Mouse (Mus musculus): ENCODE data around the gene Slc41a1. TPM values are rescaled to one million over a fixed set of nuclear protein-coding genes. Genes with fewer than 3 reads are reported as not detected.

Slc41a1 gene
- polyA plus RNA-seq (2015; fragmentation: Nextera tagmentation; extraction: Ambion mirVana) = 20.1 and 23.4 TPM in 2 replicates

- Histone ChIP-seq H3K4me2 (ENCODE audit: low read length) (peak within 1 kb of the TSS; percentile 88), H3K4me1 (ENCODE audit: control insufficient read depth, insufficient read depth, low read depth, low read length) (peaks cover 21% of the 10 kb centered on the region), H3K9me3 (ENCODE audit: control insufficient read depth, low read length) (no peaks in the 10 kb centered on the region), H3K36me3 (ENCODE audit: control insufficient read depth, insufficient read depth, low read length) (no peaks in the 10 kb centered on the region), H3K4me3 (ENCODE audit: low read length) (peak within 1 kb of the TSS; percentile 82), H3K27me3 (replicated peaks; ENCODE audit: control insufficient read depth, insufficient read depth, low read length) (no peaks in the 10 kb centered on the region), H3K27ac (ENCODE audit: low read depth, low read length) (peak within 1 kb of the TSS; percentile 87), H3K9ac (ENCODE audit: low read depth, low read length) (peak within 1 kb of the TSS; percentile 92)
- ATAC-seq = peak; percentile 69
- 2% methylated on average over 25 of the region's 25 CpGs for WGBS
Observed at GRCm38 (mm10) chr1:131827207-131827786, at the start of gene Slc41a1. Gene Slc41a1 (plus strand): TSS chr1:131827493.

- Histone ChIP-seq H3K27ac (ENCODE audit: low read depth, low read length) (no peak overlapping the region), H3K27me3 (replicated peaks; ENCODE audit: control insufficient read depth, insufficient read depth, low read length) (no peaks in the 10 kb centered on the region), H3K4me3 (ENCODE audit: low read length) (no peak overlapping the region), H3K9me3 (ENCODE audit: control insufficient read depth, low read length) (no peaks in the 10 kb centered on the region), H3K4me1 (ENCODE audit: control insufficient read depth, insufficient read depth, low read depth, low read length) (no peaks in the 10 kb centered on the region; the same call in 1 of the 2 replicates), H3K9ac (ENCODE audit: low read depth, low read length) (no peak overlapping the region), H3K4me2 (ENCODE audit: low read length) (no peak overlapping the region), H3K36me3 (ENCODE audit: control insufficient read depth, insufficient read depth, low read length) (no peaks in the 10 kb centered on the region)
- 25% methylated on average over 3 of the region's 3 CpGs for WGBS
- no peak for ATAC-seq
Observed at GRCm38 (mm10) chr1:131794591-131794990, 32.7 kb upstream of the Slc41a1 start.

- no peaks in the 10 kb centered on the region for H3K36me3 ChIP-seq (ENCODE audit: control insufficient read depth, insufficient read depth, low read length)
- no peak overlapping the region for H3K4me3 ChIP-seq (ENCODE audit: low read length)
- no peak for ATAC-seq
- H3K27ac ChIP-seq (ENCODE audit: low read depth, low read length) = no peak overlapping the region
- no peak overlapping the region for H3K9ac ChIP-seq (ENCODE audit: low read depth, low read length)
- 88% methylated on average over 3 of the region's 3 CpGs for WGBS
- H3K27me3 ChIP-seq (replicated peaks; ENCODE audit: control insufficient read depth, insufficient read depth, low read length) = no peaks in the 10 kb centered on the region
- no peaks in the 10 kb centered on the region; the same call in 1 of the 2 replicates for H3K4me1 ChIP-seq (ENCODE audit: control insufficient read depth, insufficient read depth, low read depth, low read length)
- H3K4me2 ChIP-seq (ENCODE audit: low read length) = no peak overlapping the region
- H3K9me3 ChIP-seq (ENCODE audit: control insufficient read depth, low read length) = no peaks in the 10 kb centered on the region
Observed at GRCm38 (mm10) chr1:131795171-131795570, 32.1 kb upstream of the Slc41a1 start.

GRCm38 (mm10) chr1:131797202-131797909 lies 29.9 kb upstream of the Slc41a1 start, which contains the start of gene Pm20d1:
Gene Pm20d1 (plus strand): TSS chr1:131797381.
- ATAC-seq = peak; percentile 52; the same call in 1 of the 2 replicates
- no peaks in the 10 kb centered on the region; the same call in 1 of the 2 replicates for H3K4me1 ChIP-seq (ENCODE audit: control insufficient read depth, insufficient read depth, low read depth, low read length)
- H3K27ac ChIP-seq (ENCODE audit: low read depth, low read length) = no peak within 1 kb of the TSS
- H3K9me3 ChIP-seq (ENCODE audit: control insufficient read depth, low read length) = no peaks in the 10 kb centered on the region
- peak within 1 kb of the TSS; percentile 59; the same call in 1 of the 2 replicates for H3K9ac ChIP-seq (ENCODE audit: low read depth, low read length)
- WGBS = 7% methylated on average over 26 of the region's 26 CpGs
- H3K27me3 ChIP-seq (replicated peaks; ENCODE audit: control insufficient read depth, insufficient read depth, low read length) = no peaks in the 10 kb centered on the region
- no peaks in the 10 kb centered on the region for H3K36me3 ChIP-seq (ENCODE audit: control insufficient read depth, insufficient read depth, low read length)
- H3K4me2 ChIP-seq (ENCODE audit: low read length) = peak within 1 kb of the TSS; percentile 59
- H3K4me3 ChIP-seq (ENCODE audit: low read length) = peak within 1 kb of the TSS; percentile 24

- Histone ChIP-seq H3K27me3 (replicated peaks; ENCODE audit: control insufficient read depth, insufficient read depth, low read length) (no peaks in the 10 kb centered on the region), H3K4me1 (ENCODE audit: control insufficient read depth, insufficient read depth, low read depth, low read length) (no peaks in the 10 kb centered on the region; the same call in 1 of the 2 replicates), H3K4me2 (ENCODE audit: low read length) (no peak overlapping the region), H3K36me3 (ENCODE audit: control insufficient read depth, insufficient read depth, low read length) (no peaks in the 10 kb centered on the region), H3K9ac (ENCODE audit: low read depth, low read length) (no peak overlapping the region), H3K27ac (ENCODE audit: low read depth, low read length) (no peak overlapping the region), H3K4me3 (ENCODE audit: low read length) (no peak overlapping the region), H3K9me3 (ENCODE audit: control insufficient read depth, low read length) (no peaks in the 10 kb centered on the region)
- ATAC-seq = no peak
- WGBS = 50% methylated on average over 1 of the region's 1 CpGs
Observed at GRCm38 (mm10) chr1:131800001-131800400, 27.3 kb upstream of the Slc41a1 start.

GRCm38 (mm10) chr1:131801071-131801470 lies 26.2 kb upstream of the Slc41a1 start:
- no peak for ATAC-seq
- H3K4me3 ChIP-seq (ENCODE audit: low read length) = no peak overlapping the region
- no peaks in the 10 kb centered on the region for H3K9me3 ChIP-seq (ENCODE audit: control insufficient read depth, low read length)
- 94% methylated on average over 8 of the region's 8 CpGs for WGBS
- H3K4me2 ChIP-seq (ENCODE audit: low read length) = no peak overlapping the region
- H3K36me3 ChIP-seq (ENCODE audit: control insufficient read depth, insufficient read depth, low read length) = no peaks in the 10 kb centered on the region
- H3K4me1 ChIP-seq (ENCODE audit: control insufficient read depth, insufficient read depth, low read depth, low read length) = no peaks in the 10 kb centered on the region; the same call in 1 of the 2 replicates
- no peaks in the 10 kb centered on the region for H3K27me3 ChIP-seq (replicated peaks; ENCODE audit: control insufficient read depth, insufficient read depth, low read length)
- no peak overlapping the region for H3K9ac ChIP-seq (ENCODE audit: low read depth, low read length)
- H3K27ac ChIP-seq (ENCODE audit: low read depth, low read length) = no peak overlapping the region

- ATAC-seq = no peak
- Histone ChIP-seq H3K27ac (ENCODE audit: low read depth, low read length) (no peak overlapping the region), H3K4me2 (ENCODE audit: low read length) (no peak overlapping the region), H3K9ac (ENCODE audit: low read depth, low read length) (no peak overlapping the region), H3K36me3 (ENCODE audit: control insufficient read depth, insufficient read depth, low read length) (no peaks in the 10 kb centered on the region), H3K9me3 (ENCODE audit: control insufficient read depth, low read length) (no peaks in the 10 kb centered on the region), H3K4me3 (ENCODE audit: low read length) (no peak overlapping the region), H3K27me3 (replicated peaks; ENCODE audit: control insufficient read depth, insufficient read depth, low read length) (no peaks in the 10 kb centered on the region), H3K4me1 (ENCODE audit: control insufficient read depth, insufficient read depth, low read depth, low read length) (no peaks in the 10 kb centered on the region)
- WGBS = 87% methylated on average over 5 of the region's 5 CpGs
Observed at GRCm38 (mm10) chr1:131802652-131803051, 24.6 kb upstream of the Slc41a1 start.

GRCm38 (mm10) chr1:131804166-131804565 lies 23.1 kb upstream of the Slc41a1 start:
- no peak overlapping the region for H3K27ac ChIP-seq (ENCODE audit: low read depth, low read length)
- H3K9ac ChIP-seq (ENCODE audit: low read depth, low read length) = no peak overlapping the region
- H3K9me3 ChIP-seq (ENCODE audit: control insufficient read depth, low read length) = no peaks in the 10 kb centered on the region
- no peaks in the 10 kb centered on the region for H3K36me3 ChIP-seq (ENCODE audit: control insufficient read depth, insufficient read depth, low read length)
- no peak for ATAC-seq
- no peak overlapping the region for H3K4me2 ChIP-seq (ENCODE audit: low read length)
- no peaks in the 10 kb centered on the region for H3K4me1 ChIP-seq (ENCODE audit: control insufficient read depth, insufficient read depth, low read depth, low read length)
- 93% methylated on average over 3 of the region's 3 CpGs for WGBS
- H3K4me3 ChIP-seq (ENCODE audit: low read length) = no peak overlapping the region
- no peaks in the 10 kb centered on the region for H3K27me3 ChIP-seq (replicated peaks; ENCODE audit: control insufficient read depth, insufficient read depth, low read length)

- H3K9me3 ChIP-seq (ENCODE audit: control insufficient read depth, low read length) = no peaks in the 10 kb centered on the region
- H3K36me3 ChIP-seq (ENCODE audit: control insufficient read depth, insufficient read depth, low read length) = no peaks in the 10 kb centered on the region
- no peak for ATAC-seq
Observed at GRCm38 (mm10) chr1:131808986-131809385, 18.3 kb upstream of the Slc41a1 start.

More at GRCm38 (mm10) chr1:131808986-131809385, 18.3 kb upstream of the Slc41a1 start:
- Histone ChIP-seq H3K27ac (ENCODE audit: low read depth, low read length) (no peak overlapping the region), H3K4me2 (ENCODE audit: low read length) (no peak overlapping the region), H3K27me3 (replicated peaks; ENCODE audit: control insufficient read depth, insufficient read depth, low read length) (no peaks in the 10 kb centered on the region), H3K4me1 (ENCODE audit: control insufficient read depth, insufficient read depth, low read depth, low read length) (no peaks in the 10 kb centered on the region), H3K9ac (ENCODE audit: low read depth, low read length) (no peak overlapping the region), H3K4me3 (ENCODE audit: low read length) (no peak overlapping the region)
- 85% methylated on average over 1 of the region's 1 CpGs for WGBS

Measured in hindbrain, embryonic 16.5 days (tissue).